Mouse (Mus musculus): ENCODE results near the gene Ercc1. TPM values are rescaled to one million over a fixed set of nuclear protein-coding genes. Genes with fewer than 3 reads are reported as not detected.

Ercc1 gene
- polyA plus RNA-seq, 1 experiment from 2014 or later, result 40.9 TPM

DNA sequence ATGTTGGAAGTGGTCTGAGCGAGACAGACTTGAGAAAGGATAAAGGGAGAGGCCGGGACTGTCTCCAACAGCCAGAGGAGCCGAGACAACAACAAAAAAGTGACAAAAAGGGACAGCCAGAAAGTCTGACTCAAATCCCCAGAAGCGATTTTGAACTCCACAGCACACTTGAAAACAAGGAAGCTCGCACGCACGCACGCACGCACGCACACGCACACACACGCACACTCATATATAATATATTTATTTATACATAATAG lies 41.6 kb upstream of the Ercc1 start:
- no peaks in the 10 kb centered on the region for H3K27me3 ChIP-seq
- in situ Hi-C loops (cut with MboI; ENCODE audit: low pct_unique_long_range_greater_than_20kb), result loop anchor here (5.0 kb wide), 1 partner anchor 39 kb away; the partner anchor contains the start of gene Ercc1
- no peak for DNase-seq (ENCODE audit: low read depth, low spot score)
- no peak for ATAC-seq
- ChIA-PET POLR2A (no interaction called here), CTCF (interaction anchor here (3.2 to 4.0 kb wide), 2 partner anchors 40 to 60 kb away, joined by 24 to 26 read pairs; no protein-coding TSS in a partner anchor)
- no peak for TF ChIP-seq CTCF (IDR thresholded peaks at IDR 0.05)

DNA sequence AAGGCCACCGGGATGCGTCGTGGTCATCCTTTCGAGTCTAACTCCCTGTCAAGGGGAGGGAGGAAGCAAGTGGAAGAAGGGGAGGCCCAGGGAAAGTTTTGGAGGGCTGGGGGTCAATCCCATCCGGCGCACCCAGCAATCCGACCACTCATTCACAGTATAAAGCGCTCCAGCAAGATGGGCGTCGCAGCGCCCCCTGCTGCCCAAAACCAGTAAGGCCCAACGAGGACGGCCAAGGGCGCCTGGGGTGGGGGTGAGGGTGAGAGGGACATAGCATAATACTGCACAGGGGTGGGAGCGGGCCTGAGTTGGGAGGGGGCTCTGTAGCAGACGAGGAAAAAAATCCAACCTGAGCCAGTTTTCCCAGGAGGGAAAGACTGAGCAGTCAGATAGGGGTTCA lies 40.8 kb upstream of the Ercc1 start:
- ChIA-PET POLR2A (no interaction called here), CTCF (interaction anchor here (1.0 to 4.0 kb wide), 3 partner anchors 13 to 39 kb away, joined by 3 to 24 read pairs (median 3); no protein-coding TSS in a partner anchor)
- DNase-seq (ENCODE audit: low read depth, low spot score) (no peak), ATAC-seq (no peak)
- in situ Hi-C loops (cut with MboI; ENCODE audit: low pct_unique_long_range_greater_than_20kb), result loop anchor here (5.0 kb wide), 1 partner anchor 39 kb away; the partner anchor contains the start of gene Ercc1
- H3K27me3 ChIP-seq, result no peaks in the 10 kb centered on the region
- no peak for TF ChIP-seq CTCF (IDR thresholded peaks at IDR 0.05)

DNA sequence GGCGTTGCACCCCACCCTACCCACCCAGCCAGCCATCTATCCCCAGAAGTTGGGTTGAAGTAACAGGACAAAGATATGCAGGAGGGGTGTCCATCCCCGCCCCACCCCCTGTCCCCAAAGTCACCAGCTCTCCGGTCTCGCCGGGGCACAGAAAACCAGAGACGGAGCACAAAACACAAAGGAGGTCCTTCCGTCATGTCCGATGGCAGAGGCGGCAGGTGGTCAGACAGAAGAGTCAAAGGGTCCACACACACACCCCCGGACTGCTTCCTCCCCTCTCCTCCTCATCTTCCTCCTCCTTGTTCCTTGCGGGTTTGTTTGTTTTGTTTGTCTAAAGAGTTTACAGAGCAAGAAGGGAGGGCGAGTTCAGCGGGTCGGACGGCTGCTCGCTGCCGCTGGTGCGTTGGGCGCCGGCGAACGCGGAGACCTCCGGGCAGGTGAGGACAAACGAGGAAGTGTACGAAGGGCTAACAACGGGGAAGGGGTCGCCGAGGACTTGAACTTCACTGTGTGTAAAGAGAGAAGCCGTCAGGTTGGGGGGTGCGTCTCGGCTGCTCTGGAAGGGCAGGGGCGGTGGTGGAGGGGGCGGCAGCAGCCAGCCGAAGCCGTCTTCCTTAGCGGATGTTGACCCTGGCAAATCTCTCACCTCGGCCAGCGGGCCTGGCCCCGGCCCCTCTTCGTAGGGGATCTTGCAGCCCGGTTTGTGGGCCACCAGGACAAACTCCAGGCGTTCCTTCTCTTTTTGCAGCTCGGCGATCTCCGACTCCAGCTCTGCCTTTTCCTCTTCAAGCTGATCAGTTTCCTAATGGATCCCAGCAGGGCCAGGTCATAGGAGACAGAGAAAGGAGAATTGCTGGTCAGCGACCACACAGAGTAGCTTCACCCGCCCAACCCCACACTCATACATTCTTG lies 39.8 kb upstream of the Ercc1 start:
- CTCF ChIA-PET, result interaction anchor here (1.0 to 4.0 kb wide), 3 partner anchors 12 to 38 kb away, joined by 3 to 24 read pairs (median 3); no protein-coding TSS in a partner anchor
- no peaks in the 10 kb centered on the region for H3K27me3 ChIP-seq
- no peak for ATAC-seq
- TF ChIP-seq CTCF (IDR thresholded peaks at IDR 0.05), result no peak
- DNase-seq (ENCODE audit: low read depth, low spot score), result no peak
- POLR2A ChIA-PET, result interaction anchor here (0.6 kb wide), 1 partner anchor 28 kb away, joined by 3 read pairs; no protein-coding TSS in a partner anchor
- in situ Hi-C loops (cut with MboI; ENCODE audit: low pct_unique_long_range_greater_than_20kb), result loop anchor here (5.0 kb wide), 1 partner anchor 38 kb away; the partner anchor contains the start of gene Ercc1

DNA sequence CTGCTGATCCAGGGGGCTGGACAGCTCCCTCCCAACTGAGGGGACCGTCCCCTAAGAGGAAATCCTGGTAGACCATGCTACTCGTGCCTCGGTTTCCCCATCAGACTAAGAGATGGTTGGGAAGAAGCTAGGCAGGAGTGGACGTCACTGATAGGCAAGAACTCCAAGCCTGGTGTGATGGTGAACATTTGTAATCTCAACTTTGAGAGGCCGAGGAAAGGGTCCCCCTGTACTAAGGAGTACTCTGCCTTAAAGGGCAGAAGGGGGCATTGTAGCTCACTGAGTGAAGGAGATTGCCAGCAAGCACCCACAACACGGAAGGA lies 39.2 kb upstream of the Ercc1 start:
- no peak for ATAC-seq
- POLR2A ChIA-PET, result no interaction called here
- CTCF ChIA-PET, result interaction anchor here (4.0 kb wide), 1 partner anchor 37 kb away, joined by 24 read pairs; no protein-coding TSS in a partner anchor
- in situ Hi-C loops (cut with MboI; ENCODE audit: low pct_unique_long_range_greater_than_20kb), result no loop called here
- DNase-seq (ENCODE audit: low read depth, low spot score), result no peak
- no peak for TF ChIP-seq CTCF (IDR thresholded peaks at IDR 0.05)
- H3K27me3 ChIP-seq, result no peaks in the 10 kb centered on the region

DNA sequence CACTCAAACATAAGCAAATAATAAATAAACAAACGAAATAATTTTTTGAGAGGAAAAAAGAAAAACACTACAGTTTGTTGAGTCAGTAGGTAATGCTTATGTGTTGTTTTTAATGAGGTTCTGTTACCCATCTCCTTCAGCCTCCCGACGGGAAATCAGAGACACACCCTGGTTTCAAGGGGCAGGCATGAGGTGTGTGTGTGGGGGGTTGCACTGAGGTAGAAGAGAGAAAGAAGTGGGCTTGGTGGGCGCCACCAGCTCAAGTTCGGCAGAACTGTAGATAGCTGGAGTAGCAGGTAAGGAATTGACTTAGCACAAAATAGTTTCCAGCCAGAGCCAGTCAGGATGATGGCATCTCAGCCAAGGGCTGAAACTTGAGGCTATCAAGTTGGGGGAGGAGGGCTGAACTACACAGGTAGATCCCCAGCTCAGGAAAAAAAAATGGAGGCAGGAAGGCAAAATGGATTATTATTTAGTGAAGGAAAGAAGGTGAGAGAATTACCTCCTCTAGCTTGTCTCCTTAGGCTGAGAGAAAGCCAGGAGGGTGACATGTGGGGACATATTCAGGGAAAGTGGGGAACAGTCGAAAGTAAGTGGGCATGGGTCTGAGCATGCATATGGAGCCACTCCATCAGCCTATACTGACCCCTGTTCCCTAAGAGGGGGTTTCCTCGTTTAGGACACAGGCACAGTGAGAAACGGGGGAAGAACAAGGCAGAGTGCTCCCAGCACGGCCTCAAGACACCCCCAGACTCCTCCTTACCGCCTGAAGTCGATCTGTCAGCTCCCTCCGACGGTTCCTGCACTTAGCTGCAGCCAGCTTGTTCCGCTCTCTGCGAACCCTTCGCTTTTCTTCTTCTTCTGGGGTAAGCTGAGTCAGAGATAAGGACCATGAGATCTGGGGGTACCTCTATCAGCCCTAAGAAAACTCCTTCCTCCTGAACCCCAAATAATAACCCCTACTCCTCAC lies 38.5 kb upstream of the Ercc1 start:
- no peak for TF ChIP-seq CTCF (IDR thresholded peaks at IDR 0.05)

DNA sequence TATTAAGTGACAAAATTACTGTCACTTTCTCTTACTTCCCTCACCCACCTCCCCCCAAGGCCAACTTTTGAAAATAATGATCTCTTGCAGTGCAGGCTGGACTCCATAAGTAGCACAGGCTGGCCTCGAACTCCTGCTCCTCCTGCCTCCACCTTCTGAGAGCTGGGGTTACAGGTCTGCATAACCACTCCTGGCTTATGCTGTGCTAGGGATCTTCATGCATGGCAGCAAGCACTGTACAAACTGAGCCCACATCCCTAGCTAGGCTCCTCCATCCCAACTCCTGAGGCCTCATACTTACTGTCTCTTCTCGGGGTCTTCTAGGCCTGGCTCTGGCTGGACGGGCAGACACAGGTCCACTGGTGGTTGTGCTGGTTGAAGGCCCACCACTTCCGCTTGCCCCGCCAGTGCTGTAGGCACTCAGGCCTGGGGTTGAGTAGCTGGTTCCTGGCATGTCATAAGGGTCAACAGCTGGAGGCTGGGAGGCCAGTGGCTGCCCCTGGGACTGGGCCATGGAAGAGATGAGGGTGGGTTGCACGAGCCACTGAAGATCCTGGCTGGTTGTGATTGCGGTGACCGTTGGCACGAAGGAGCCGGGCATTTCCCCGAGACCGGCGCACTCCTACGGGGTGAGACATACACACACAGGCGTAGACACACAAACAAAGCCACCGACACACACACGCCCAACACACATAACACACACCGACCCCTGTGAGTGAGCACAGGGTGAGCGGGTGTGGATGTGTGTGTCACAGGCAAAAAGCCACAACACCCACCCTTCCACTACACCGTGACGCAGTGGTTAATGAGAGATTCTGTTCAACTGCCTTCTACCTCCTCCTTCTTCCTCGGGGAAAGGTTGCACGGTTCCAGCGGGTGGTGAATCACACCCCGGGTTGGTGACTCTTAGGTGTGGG lies 37.5 kb upstream of the Ercc1 start:
- no peak for TF ChIP-seq CTCF (IDR thresholded peaks at IDR 0.05)
- no peak for DNase-seq (ENCODE audit: low read depth, low spot score)
- ChIA-PET CTCF (interaction anchor here (1.6 kb wide), 1 partner anchor 36 kb away, joined by 8 read pairs; no protein-coding TSS in a partner anchor), POLR2A (no interaction called here)
- no peak for ATAC-seq
- H3K27me3 ChIP-seq, result no peaks in the 10 kb centered on the region
- in situ Hi-C loops (cut with MboI; ENCODE audit: low pct_unique_long_range_greater_than_20kb), result no loop called here

More for the DNA sequence above, 38.5 kb upstream of the Ercc1 start:
- ATAC-seq, result no peak
- no peak for DNase-seq (ENCODE audit: low read depth, low spot score)
- POLR2A ChIA-PET, result no interaction called here
- no peaks in the 10 kb centered on the region for H3K27me3 ChIP-seq
- CTCF ChIA-PET, result interaction anchor here (1.6 to 4.0 kb wide), 2 partner anchors 37 kb away, joined by 8 to 24 read pairs; no protein-coding TSS in a partner anchor
- in situ Hi-C loops (cut with MboI; ENCODE audit: low pct_unique_long_range_greater_than_20kb), result no loop called here

DNA sequence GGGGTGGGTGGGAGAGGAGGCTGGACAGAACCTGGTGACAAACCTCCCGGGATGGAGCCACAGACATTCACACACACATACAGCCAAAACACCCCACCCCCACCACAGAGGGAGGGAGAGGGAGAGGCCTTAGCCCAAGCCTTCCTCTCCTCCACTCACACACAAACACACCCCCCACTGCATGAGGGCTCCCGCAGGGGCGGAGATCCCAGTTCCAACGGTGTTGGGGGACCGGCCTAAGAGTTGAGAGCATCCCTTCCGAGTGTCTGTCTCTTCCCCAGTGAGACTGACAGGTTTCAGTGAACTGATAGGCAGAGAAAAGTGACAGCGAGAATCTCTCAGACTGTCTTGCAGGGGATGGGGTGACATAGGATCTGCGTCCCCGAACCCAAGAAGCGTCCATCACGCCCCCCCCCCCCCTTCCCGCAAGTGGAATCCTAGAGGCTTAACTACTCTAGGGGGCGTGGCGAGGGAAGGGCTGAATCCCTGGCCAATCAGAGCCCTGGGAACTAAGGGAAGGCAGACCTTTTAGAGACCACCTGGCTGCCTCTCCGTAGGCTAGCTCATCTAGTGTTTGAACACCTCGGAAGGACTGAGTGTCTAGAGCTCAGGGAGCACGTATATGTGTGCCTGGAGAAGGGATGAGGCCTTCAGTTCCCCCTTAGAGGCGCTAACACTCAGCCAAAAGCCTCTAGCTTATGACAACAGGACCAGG lies 36.7 kb upstream of the Ercc1 start:
- no peak for DNase-seq (ENCODE audit: low read depth, low spot score)
- in situ Hi-C loops (cut with MboI; ENCODE audit: low pct_unique_long_range_greater_than_20kb), result no loop called here
- no peak for TF ChIP-seq CTCF (IDR thresholded peaks at IDR 0.05)
- POLR2A ChIA-PET, result interaction anchor here (0.7 to 1.4 kb wide), 5 partner anchors 12 to 79 kb away, joined by 3 to 5 read pairs (median 4); no protein-coding TSS in a partner anchor
- no peaks in the 10 kb centered on the region for H3K27me3 ChIP-seq
- CTCF ChIA-PET, result interaction anchor here (1.3 to 1.6 kb wide), 2 partner anchors 30 to 35 kb away, joined by 3 to 5 read pairs; no protein-coding TSS in a partner anchor
- ATAC-seq, result peak; percentile 36

DNA sequence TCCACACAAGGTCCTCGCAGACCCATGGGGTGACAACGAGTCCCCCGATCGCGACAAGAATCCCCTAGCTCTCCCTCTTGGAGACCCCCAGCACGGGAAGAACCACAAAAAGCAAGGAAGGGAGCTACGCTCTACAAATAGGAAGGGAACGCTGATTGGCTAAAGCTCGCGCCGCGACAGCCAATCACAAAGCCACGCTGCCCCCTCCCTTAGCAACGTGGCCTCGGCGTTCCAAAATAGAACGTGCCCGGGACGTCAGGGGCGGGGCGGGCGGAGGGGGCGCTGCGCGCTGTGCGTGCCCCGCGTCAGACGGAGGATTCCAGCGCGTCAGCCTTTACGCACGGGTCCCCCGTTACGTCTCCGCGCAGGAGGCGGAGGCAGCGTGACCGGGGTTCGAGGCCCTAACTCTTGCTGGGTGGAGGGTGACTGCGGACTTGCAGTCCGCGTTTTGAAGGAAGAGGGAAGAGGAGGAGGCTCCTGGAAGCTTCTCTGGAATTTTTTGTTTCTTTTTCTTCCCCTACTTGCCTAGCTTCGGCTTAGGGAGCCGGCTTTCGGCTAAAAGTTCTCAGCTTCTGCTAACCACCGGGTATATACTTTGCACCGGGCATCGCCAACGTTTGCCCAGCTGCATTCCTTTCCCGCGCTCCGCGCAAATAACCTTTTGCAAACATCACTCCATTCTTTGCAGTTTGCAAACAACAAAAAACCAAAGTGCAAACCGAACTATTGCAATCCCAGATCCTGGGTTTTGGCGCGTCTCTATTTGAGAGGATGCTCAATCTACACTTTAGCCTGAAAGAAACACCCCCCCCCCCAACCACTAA lies 35.9 kb upstream of the Ercc1 start:
- ChIA-PET CTCF (interaction anchor here (0.8 to 1.6 kb wide), 3 partner anchors 8 to 35 kb away, joined by 3 to 5 read pairs (median 4); no protein-coding TSS in a partner anchor), POLR2A (interaction anchor here (0.7 to 1.4 kb wide), 6 partner anchors 12 to 79 kb away, joined by 3 to 5 read pairs (median 4); no protein-coding TSS in a partner anchor)
- peak; percentile 29 for ATAC-seq
- DNase-seq (ENCODE audit: low read depth, low spot score), result no peak
- in situ Hi-C loops (cut with MboI; ENCODE audit: low pct_unique_long_range_greater_than_20kb), result no loop called here
- no peaks in the 10 kb centered on the region for H3K27me3 ChIP-seq
- no peak for TF ChIP-seq CTCF (IDR thresholded peaks at IDR 0.05)
